Mouse (Mus musculus): ENCODE measurements around the gene Pa2g4.

Gene Pa2g4

GRCm38 (mm10) chr10:128535206-128535605 is 30.6 kb downstream of the Pa2g4 start:
- DNase-seq: no peak

- no peak for DNase-seq
Measured at GRCm38 (mm10) chr10:128526366-128527356, 39.1 kb downstream of the Pa2g4 start.

GRCm38 (mm10) chr10:128525671-128526308 is 40.0 kb downstream of the Pa2g4 start, which contains the start of gene Esyt1:
TSS of gene Esyt1 (minus strand) at chr10:128525871.
- DNase-seq: peak; percentile 98

- DNase-seq: peak; percentile 65
Measured at GRCm38 (mm10) chr10:128524732-128525662, 40.8 kb downstream of the Pa2g4 start.

GRCm38 (mm10) chr10:128524111-128524731 is 41.6 kb downstream of the Pa2g4 start:
- DNase-seq: no peak

GRCm38 (mm10) chr10:128522351-128522750 is 43.4 kb downstream of the Pa2g4 start:
- DNase-seq: no peak

GRCm38 (mm10) chr10:128520591-128520990 is 45.2 kb downstream of the Pa2g4 start:
- DNase-seq: no peak

GRCm38 (mm10) chr10:128518833-128519232 is 47.0 kb downstream of the Pa2g4 start:
- peak; percentile 63 for DNase-seq

GRCm38 (mm10) chr10:128516677-128517076 is 49.1 kb downstream of the Pa2g4 start:
- no peak for DNase-seq

- no peak for DNase-seq
Measured at GRCm38 (mm10) chr10:128516029-128516428, 49.8 kb downstream of the Pa2g4 start.

GRCm38 (mm10) chr10:128515044-128515443 is 50.7 kb downstream of the Pa2g4 start:
- DNase-seq: no peak

GRCm38 (mm10) chr10:128511761-128512160 is 54.0 kb downstream of the Pa2g4 start:
- no peak for DNase-seq

- DNase-seq: no peak
Measured at GRCm38 (mm10) chr10:128511189-128511588, 54.6 kb downstream of the Pa2g4 start.

GRCm38 (mm10) chr10:128510301-128510700 is 55.5 kb downstream of the Pa2g4 start:
- DNase-seq: no peak

GRCm38 (mm10) chr10:128509831-128510230 is 56.0 kb downstream of the Pa2g4 start:
- no peak for DNase-seq

- no peak for DNase-seq
Measured at GRCm38 (mm10) chr10:128509203-128509602, 56.6 kb downstream of the Pa2g4 start.

GRCm38 (mm10) chr10:128508260-128508659 is 57.5 kb downstream of the Pa2g4 start:
- DNase-seq: no peak
